Mouse (Mus musculus): ENCODE data around the gene Hbs1l.

- TF ChIP-seq CTCF (IDR thresholded peaks at IDR 0.05; ENCODE audit: insufficient read depth, low read depth, low read length) (no peak), POLR2A (IDR thresholded peaks at IDR 0.05; ENCODE audit: insufficient read depth, low read depth, low read length) (no peak)
These were observed 120.4 kb downstream of the Hbs1l start for GRCm38 (mm10) chr10:21416184-21416583.
